In the genomic region with DNA sequence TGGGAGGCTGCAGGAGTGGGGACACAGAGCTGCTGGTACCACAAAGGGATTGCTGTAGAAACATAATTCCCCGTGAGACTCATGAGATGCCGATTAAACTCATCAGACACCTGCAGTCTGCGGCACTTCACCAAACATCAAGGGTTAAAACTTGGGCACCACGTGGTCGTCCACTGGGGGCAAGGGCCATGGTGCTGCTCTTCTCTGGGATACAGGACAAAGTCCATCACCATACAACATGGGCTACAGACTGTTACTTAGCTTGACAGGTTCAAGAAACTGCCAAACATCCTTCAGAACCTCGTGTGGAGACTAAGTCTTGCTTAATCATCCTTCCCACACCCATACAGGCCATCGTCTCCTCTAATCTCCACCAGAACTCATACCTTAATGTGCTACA, we compare ENCODE assay signal across 20 mouse cellular contexts. TPM values are rescaled to one million over a fixed set of nuclear protein-coding genes. Genes with fewer than 3 reads are reported as not detected.
"Had no signal": no experiment of that assay in that cellular context is flagged by ENCODE, and none has a peak within 500 bp of the region (broad histone marks: within the 10 kb centered on the region; RNA-seq: fewer than 3 reads in every experiment).

No protein-coding gene starts in this region.

- H3K27ac ChIP-seq: layer of hippocampus, adult 2 months; limb, embryonic 10.5 days; limb, embryonic 13.5 days; liver, embryonic 13.5 days; macrophage; midbrain, embryonic 12.5 days; midbrain, embryonic 15.5 days; neural tube, embryonic 12.5 days; neural tube, embryonic 15.5 days; stomach, embryonic 15.5 days had no signal

- H3K4me1 ChIP-seq: liver, embryonic 13.5 days; stomach, embryonic 15.5 days had no signal

- DNase-seq: layer of hippocampus, adult 9-11 months; liver; liver, embryonic 13.5 days; lung, embryonic 14.5 days; right cerebral cortex, adult 18-20 months; right cerebral cortex, postnatal 14 days; spleen, adult 18-20 months; thymus, postnatal 25 days had no signal

- ATAC-seq: inflammation-experienced regulatory T-cells, adult 6 months; intestine, embryonic 16.5 days; lung, postnatal 0 days; midbrain, embryonic 15.5 days had no signal

- H3K27me3 ChIP-seq: limb, embryonic 13.5 days; liver, embryonic 13.5 days; midbrain, embryonic 12.5 days; midbrain, embryonic 15.5 days; neural tube, embryonic 12.5 days; neural tube, embryonic 15.5 days; stomach, embryonic 15.5 days had no signal

- H3K4me3 ChIP-seq: layer of hippocampus, adult 2 months; limb, embryonic 10.5 days; limb, embryonic 13.5 days; liver, embryonic 13.5 days; midbrain, embryonic 12.5 days; midbrain, embryonic 15.5 days; neural tube, embryonic 12.5 days; neural tube, embryonic 15.5 days; stomach, embryonic 15.5 days had no signal

- H3K4me2 ChIP-seq: limb, embryonic 13.5 days; liver, embryonic 13.5 days; lung, embryonic 14.5 days; midbrain, embryonic 12.5 days; midbrain, embryonic 15.5 days; neural tube, embryonic 12.5 days; neural tube, embryonic 15.5 days; stomach, embryonic 15.5 days had no signal

- H3K9me3 ChIP-seq: limb, embryonic 10.5 days; limb, embryonic 13.5 days; liver, embryonic 13.5 days; midbrain, embryonic 12.5 days; midbrain, embryonic 15.5 days; neural tube, embryonic 12.5 days; neural tube, embryonic 15.5 days; stomach, embryonic 15.5 days had no signal

- H3K9ac ChIP-seq: limb, embryonic 13.5 days; liver, embryonic 13.5 days; lung, embryonic 14.5 days; midbrain, embryonic 12.5 days; midbrain, embryonic 15.5 days; neural tube, embryonic 12.5 days; neural tube, embryonic 15.5 days; stomach, embryonic 15.5 days had no signal

- H3K36me3 ChIP-seq: midbrain, embryonic 15.5 days had no signal

RNA-seq across cellular contexts. Expression of a gene that starts 25.4 kb away (rescaled TPM):
- polyA plus RNA-seq: inflammation-experienced regulatory T-cells, adult 6 months; lung, postnatal 0 days; macrophage had no signal
